Mouse (Mus musculus) olfactory bulb, adult 2 months (tissue): Measurements from ENCODE around the gene Calu. TPM values are rescaled to one million over a fixed set of nuclear protein-coding genes. Genes with fewer than 3 reads are reported as not detected.
A peak's percentile ranks its signal among the peaks of the same experiment; 100 is the strongest.

Experiments used
- H3K27ac ChIP-seq: fragments of 200-500 bp; 2 replicates; pipeline ENCODE4 v1.5.1; 2012; ENCODE audit warnings: low read depth, low read length; ENCODE audit not compliant: insufficient read depth
- H3K4me1 ChIP-seq: fragments of 200-500 bp; 2 replicates; pipeline ENCODE4 v1.6.1; 2012; ENCODE audit warnings: low read length; ENCODE audit not compliant: control insufficient read depth, insufficient read depth
- H3K4me3 ChIP-seq: fragments of 200-500 bp; 2 replicates; pipeline ENCODE4 v1.5.1; 2012; ENCODE audit warnings: mild to moderate bottlenecking, low read depth, low read length, moderate library complexity; ENCODE audit not compliant: insufficient read depth
- CTCF ChIP-seq: fragments of 200-500 bp; IDR thresholded peaks from 2 replicates; pipeline ENCODE4 v1.5.1; 2012; ENCODE audit warnings: low read depth, mild to moderate bottlenecking, low read length, moderate library complexity; ENCODE audit not compliant: insufficient read depth
- POLR2A ChIP-seq: fragments of 200-500 bp; IDR thresholded peaks from 2 replicates; pipeline ENCODE4 v1.6.1; 2012; ENCODE audit warnings: mild to moderate bottlenecking, low read depth, low read length, moderate library complexity; ENCODE audit not compliant: insufficient read depth
- WGBS: fragments of 180-500 bp; shearing (Covaris S2); methylation state at CpG from one replicate; pipeline ENCODE4 v1.1.7; 2018; 5-methylcytosine and 5-hydroxymethylcytosine counted together
- polyA plus RNA-seq: library from polyadenylated mRNA; stranded (reverse); fragments of >200 nt; gene quantifications from 2 replicates; pipeline ENCODE4 v1.2.4, GENCODE M21; 2012; ENCODE audit warnings: low replicate concordance; ENCODE audit not compliant: missing spikeins, insufficient read depth, insufficient read length

The Calu gene
- polyA plus RNA-seq: not detected in 2 replicates

GRCm38 (mm10) chr6:29347665-29348370 lies at the start of gene Calu:
Gene Calu, plus strand, starts transcription at chr6:29348069.
- TF ChIP-seq CTCF (no peak), POLR2A (peak; percentile 93)
- WGBS: under 1% methylated on average over 55 of the region's 55 CpGs
- Histone ChIP-seq H3K27ac (peak within 1 kb of the TSS; percentile 88), H3K4me1 (no peaks in the 10 kb centered on the region), H3K4me3 (peak within 1 kb of the TSS; percentile 85)

- Histone ChIP-seq H3K4me3 (no peak overlapping the region), H3K27ac (no peak overlapping the region), H3K4me1 (peaks cover 2% of the 10 kb centered on the region)
- WGBS: 58% methylated on average over 2 of the region's 2 CpGs
- TF ChIP-seq POLR2A (no peak), CTCF (no peak)
Measured at GRCm38 (mm10) chr6:29299112-29299511, 48.8 kb upstream of the Calu start.

GRCm38 (mm10) chr6:29303251-29303650 lies 44.6 kb upstream of the Calu start:
- Histone ChIP-seq H3K27ac (no peak overlapping the region), H3K4me1 (peaks cover 2% of the 10 kb centered on the region), H3K4me3 (no peak overlapping the region)
- no peak for TF ChIP-seq CTCF
- TF ChIP-seq POLR2A: no peak

- TF ChIP-seq POLR2A (no peak), CTCF (no peak)
- Histone ChIP-seq H3K4me1 (peaks cover 2% of the 10 kb centered on the region), H3K4me3 (no peak overlapping the region), H3K27ac (no peak overlapping the region)
- 23% methylated on average over 5 of the region's 5 CpGs for WGBS
Measured at GRCm38 (mm10) chr6:29303726-29304125, 44.1 kb upstream of the Calu start.

- 93% methylated on average over 4 of the region's 4 CpGs for WGBS
- Histone ChIP-seq H3K27ac (no peak overlapping the region), H3K4me1 (peaks cover 2% of the 10 kb centered on the region), H3K4me3 (no peak overlapping the region)
- TF ChIP-seq POLR2A (no peak), CTCF (no peak)
Measured at GRCm38 (mm10) chr6:29305462-29305861, 42.4 kb upstream of the Calu start.

GRCm38 (mm10) chr6:29308846-29309605 lies 38.8 kb upstream of the Calu start:
- WGBS: 90% methylated on average over 16 of the region's 16 CpGs
- TF ChIP-seq CTCF: no peak
- TF ChIP-seq POLR2A: no peak
- H3K27ac ChIP-seq: no peak overlapping the region
- H3K4me1 ChIP-seq: no peaks in the 10 kb centered on the region
- H3K4me3 ChIP-seq: no peak overlapping the region

GRCm38 (mm10) chr6:29313690-29314202 lies 34.1 kb upstream of the Calu start:
- Histone ChIP-seq H3K27ac (no peak overlapping the region), H3K4me1 (peaks cover 5% of the 10 kb centered on the region), H3K4me3 (no peak overlapping the region)
- TF ChIP-seq POLR2A: no peak
- TF ChIP-seq CTCF: no peak
- WGBS: 77% methylated on average over 14 of the region's 14 CpGs

- no peak for TF ChIP-seq CTCF
- TF ChIP-seq POLR2A: no peak
- H3K4me3 ChIP-seq: no peak overlapping the region
- peaks cover 5% of the 10 kb centered on the region for H3K4me1 ChIP-seq
- 70% methylated on average over 2 of the region's 2 CpGs for WGBS
- H3K27ac ChIP-seq: no peak overlapping the region
Measured at GRCm38 (mm10) chr6:29317286-29317685, 30.6 kb upstream of the Calu start.

- Histone ChIP-seq H3K4me1 (peaks cover 5% of the 10 kb centered on the region), H3K4me3 (no peak overlapping the region), H3K27ac (0 out of 2 replicates have a peak overlapping the region, but pooled peaks have one; percentile 5)
- TF ChIP-seq POLR2A (no peak), CTCF (no peak)
- WGBS: 47% methylated on average over 3 of the region's 3 CpGs
Measured at GRCm38 (mm10) chr6:29317941-29318340, 29.9 kb upstream of the Calu start.
